Mouse (Mus musculus): ENCODE results near the gene Olfr1465.

Gene Olfr1465

DNA sequence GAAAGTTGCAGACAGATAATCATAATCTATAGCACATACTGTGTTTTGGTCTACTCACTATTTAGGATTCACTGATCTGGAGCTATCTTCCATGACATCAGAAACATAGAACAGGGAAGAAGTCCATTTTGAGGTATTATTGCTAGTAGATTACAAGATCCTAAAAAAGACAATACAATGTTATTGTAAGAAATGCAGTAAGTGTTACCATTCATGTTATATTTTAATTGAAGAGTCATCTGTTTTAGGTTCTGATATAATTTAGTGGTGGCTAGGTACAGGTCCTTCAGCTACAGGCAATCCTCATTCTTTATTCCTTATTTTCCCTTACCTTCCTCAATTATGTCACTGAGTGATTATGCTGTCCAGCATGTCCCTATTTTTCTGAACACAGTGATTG lies at the start of gene Olfr1465:
TSS of gene Olfr1465 (minus strand) at position 101 of the 400 bp plus-strand sequence.
- no peak for DNase-seq

DNA sequence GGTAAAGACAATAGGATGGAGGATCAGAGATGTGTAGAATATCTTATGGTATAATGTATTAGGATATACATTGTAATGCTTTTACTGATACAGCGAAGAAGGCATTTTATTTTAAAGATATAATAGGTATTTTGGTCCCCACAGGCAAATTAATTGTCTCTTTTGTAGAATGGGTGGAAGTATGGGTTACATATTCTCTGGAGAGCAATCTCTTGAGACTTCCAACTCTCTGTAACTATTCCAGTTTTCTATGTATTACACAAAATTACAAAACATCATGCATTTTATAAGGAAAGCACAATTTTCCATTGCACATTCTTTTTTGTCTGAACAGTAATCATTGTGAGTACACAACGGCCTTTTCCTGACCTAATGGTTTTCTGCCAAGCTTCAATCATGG lies 46.6 kb upstream of the Olfr1465 start, which contains the start of gene Olfr1467:
TSS of gene Olfr1467 (plus strand) at position 301 of the 400 bp plus-strand sequence.
- no peak for DNase-seq

GRCm38 (mm10) chr19:13338562-13338961 lies 23.2 kb upstream of the Olfr1465 start, which contains the start of gene Olfr1466:
TSS of gene Olfr1466 (plus strand) at chr19:13338862.
- no peak for DNase-seq

Data from kidney, postnatal 14 days (tissue).